Mouse (Mus musculus): ENCODE data around the gene Fbxl22. TPM values are rescaled to one million over a fixed set of nuclear protein-coding genes. Genes with fewer than 3 reads are reported as not detected.

The Fbxl22 gene
- total RNA-seq, 2 experiments from 2014 or later: 0.34 TPM

DNA sequence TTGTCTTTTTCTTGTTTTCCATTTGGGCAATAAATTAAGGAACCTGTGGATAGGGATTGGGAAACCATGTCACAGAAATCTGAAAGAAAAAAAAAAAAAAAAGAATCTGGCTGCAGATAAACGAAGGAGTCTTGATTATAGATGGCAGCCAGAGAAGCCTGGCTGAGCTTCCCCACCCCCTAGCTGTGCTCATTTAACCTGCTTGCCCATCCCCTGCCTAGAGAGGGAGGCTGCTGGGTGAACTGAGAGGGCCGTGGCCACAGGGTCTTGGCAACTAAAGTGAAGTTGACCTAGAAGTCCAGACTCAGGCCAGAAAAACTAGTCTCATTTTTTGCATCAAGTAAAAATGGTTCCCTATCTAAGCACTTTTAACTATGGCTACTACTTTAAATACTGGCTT lies 3.4 kb downstream of the Fbxl22 start:
- intact Hi-C loops (cut with DNase I): loop anchor here (5.0 to 10.0 kb wide), 4 partner anchors 101 to 476 kb away; no protein-coding TSS in a partner anchor
- no peak for DNase-seq (ENCODE audit: low spot score in 2 of 2)

DNA sequence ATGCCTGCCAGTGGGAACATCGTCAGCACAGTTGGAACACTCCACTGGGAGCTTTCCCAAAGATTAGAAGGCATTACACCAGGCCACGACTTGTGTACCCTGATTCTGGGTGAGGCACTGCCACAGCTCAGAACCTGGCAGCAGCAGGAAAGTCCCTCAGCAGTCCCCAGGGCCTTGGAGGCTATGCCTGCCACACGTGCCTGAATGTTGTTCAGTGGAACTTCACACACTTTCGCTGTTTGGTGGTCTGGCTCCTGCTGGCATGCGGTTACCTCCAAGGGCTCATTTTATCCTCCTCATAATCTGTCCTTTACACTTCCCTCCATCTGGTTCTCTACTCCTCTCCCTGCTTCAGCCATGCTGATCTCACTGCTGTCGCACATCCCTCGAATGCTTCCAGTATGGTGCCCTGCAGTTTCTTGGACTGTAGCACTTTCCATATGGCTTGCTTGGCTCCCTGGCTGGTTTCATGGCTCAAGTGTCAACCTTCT lies 4.0 kb downstream of the Fbxl22 start:
- no peak for DNase-seq (ENCODE audit: low spot score in 2 of 2)
- intact Hi-C loops (cut with DNase I): loop anchor here (5.0 to 10.0 kb wide), 4 partner anchors 102 to 477 kb away; no protein-coding TSS in a partner anchor

DNA sequence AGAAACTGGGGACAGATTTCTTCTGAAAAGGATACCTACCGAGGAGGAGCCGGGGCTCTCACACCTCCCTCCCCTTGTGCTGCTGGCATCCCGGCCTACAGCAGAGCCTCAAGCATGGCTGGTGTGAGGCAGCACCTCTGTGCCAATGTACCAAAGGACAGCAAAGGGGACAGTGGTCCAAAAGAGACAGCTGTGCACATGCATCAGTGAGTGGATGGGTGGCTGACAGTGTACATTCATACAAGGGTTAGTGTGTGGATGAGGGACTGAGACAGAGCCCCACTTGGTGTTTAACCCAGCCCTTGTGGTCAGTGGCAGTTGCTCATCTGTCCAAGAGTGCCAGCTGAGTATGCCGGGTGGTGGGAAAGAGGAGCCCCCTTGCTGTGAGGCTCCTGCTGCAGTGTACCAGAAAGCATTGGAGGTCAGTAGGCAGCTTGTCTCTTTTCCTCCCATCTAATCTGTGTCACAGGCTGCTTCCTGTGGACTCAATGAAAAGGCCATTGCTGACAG lies 5.4 kb downstream of the Fbxl22 start:
- intact Hi-C loops (cut with DNase I): no loop called here
- no peak for DNase-seq (ENCODE audit: low spot score in 2 of 2)

DNA sequence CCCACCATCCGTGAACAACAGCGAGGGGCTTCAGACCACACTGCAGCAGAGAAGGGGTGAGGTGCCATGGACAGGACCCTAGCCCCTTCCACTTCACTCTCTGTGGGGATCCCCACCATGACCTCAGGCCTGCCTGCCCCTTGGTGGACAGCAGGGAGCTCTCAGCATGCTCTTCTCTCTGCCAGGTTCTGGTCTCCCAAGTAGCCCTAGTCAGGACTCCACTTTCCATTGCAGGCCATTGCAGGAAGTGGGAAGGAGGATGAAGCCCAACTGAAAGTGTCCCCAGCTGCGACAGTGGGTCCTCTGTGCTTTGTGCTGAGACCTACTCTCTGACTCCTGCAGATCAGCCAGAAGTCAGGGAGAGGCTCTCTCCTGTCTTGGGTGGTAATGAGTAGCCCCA lies 6.7 kb downstream of the Fbxl22 start:
- no peak for DNase-seq (ENCODE audit: low spot score in 2 of 2)
- intact Hi-C loops (cut with DNase I): no loop called here

DNA sequence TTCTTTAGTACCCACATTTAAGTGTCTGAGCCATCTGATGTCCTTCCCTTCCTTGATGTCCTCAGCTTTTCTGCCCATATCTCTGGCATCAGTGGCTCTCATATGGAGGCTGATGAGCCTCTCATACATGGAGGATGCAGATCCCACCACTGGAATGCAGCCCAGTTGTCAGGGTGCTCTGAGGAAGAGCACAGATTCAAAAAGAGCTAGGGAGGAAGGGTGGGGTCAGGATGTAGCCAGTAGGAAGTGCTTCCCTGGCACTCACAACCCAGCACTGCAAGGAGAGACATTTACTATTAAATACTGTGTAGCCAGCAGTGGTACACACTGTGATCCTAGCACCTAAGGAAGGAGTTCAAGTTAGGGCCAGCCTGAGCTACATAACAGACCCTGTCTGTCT lies 8.0 kb downstream of the Fbxl22 start:
- intact Hi-C loops (cut with DNase I): no loop called here
- DNase-seq (ENCODE audit: low spot score in 2 of 2): no peak

- intact Hi-C loops (cut with DNase I): no loop called here
- no peak for DNase-seq (ENCODE audit: low spot score in 2 of 2)
Observed at GRCm38 (mm10) chr9:66506011-66506410, 8.4 kb downstream of the Fbxl22 start.

DNA sequence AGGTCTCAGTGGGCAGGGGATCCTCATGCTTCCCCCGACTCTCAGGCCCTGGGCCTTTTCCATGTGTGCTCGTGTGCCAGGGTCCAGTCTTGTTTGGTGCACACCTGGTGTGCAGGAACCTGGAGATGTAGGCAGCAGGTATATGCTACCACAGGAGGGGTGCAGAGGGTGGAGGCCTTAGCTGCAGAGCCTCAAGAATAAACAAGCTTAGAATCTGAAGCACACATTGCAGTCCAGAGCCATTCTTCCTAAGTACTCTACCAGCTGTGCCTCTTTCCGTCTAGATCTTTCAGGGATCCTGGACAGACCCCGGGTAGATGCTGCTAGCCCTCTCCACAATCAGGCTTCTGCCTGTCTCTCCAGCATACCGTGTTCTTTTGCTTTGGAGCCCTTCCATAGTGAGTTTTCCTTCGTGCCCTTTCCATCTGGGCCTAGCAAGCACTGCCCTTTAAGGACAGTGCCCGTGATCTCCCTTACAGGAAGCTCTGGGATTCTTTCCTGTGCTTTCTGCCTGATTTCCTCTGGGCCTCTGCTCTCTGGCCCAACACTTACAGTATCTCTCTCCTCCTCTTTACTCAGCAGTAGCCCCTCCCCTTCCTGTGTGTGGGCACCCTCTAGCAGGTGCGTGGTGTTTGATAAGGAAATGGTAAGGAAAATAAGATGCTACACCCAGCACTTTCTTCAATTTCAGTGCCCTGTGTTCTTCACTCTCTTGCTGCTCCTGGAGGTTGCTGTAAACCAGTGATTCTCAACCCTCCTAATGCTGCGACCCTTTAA lies 9.1 kb downstream of the Fbxl22 start:
- no peak for DNase-seq (ENCODE audit: low spot score in 2 of 2)
- intact Hi-C loops (cut with DNase I): no loop called here

- peak; percentile 57 to 89 for DNase-seq (ENCODE audit: low spot score in 2 of 2)
- intact Hi-C loops (cut with DNase I): no loop called here
Observed at GRCm38 (mm10) chr9:66504518-66504917, 9.9 kb downstream of the Fbxl22 start.

GRCm38 (mm10) chr9:66503879-66504411 lies 10.4 kb downstream of the Fbxl22 start:
- DNase-seq (ENCODE audit: low spot score in 2 of 2): no peak
- intact Hi-C loops (cut with DNase I): no loop called here

GRCm38 (mm10) chr9:66501248-66501647 lies 13.1 kb downstream of the Fbxl22 start:
- intact Hi-C loops (cut with DNase I): no loop called here

GRCm38 (mm10) chr9:66493992-66494391 lies 20.4 kb downstream of the Fbxl22 start:
- no peak for DNase-seq (ENCODE audit: low spot score in 2 of 2)
- intact Hi-C loops (cut with DNase I): no loop called here

More at GRCm38 (mm10) chr9:66501248-66501647, 13.1 kb downstream of the Fbxl22 start:
- no peak for DNase-seq (ENCODE audit: low spot score in 2 of 2)

GRCm38 (mm10) chr9:66492361-66492760 lies 22.0 kb downstream of the Fbxl22 start:
- DNase-seq (ENCODE audit: low spot score in 2 of 2): no peak
- intact Hi-C loops (cut with DNase I): no loop called here

- intact Hi-C loops (cut with DNase I): no loop called here
- DNase-seq (ENCODE audit: low spot score in 2 of 2): no peak
Observed at GRCm38 (mm10) chr9:66488786-66489185, 25.6 kb downstream of the Fbxl22 start.

DNA sequence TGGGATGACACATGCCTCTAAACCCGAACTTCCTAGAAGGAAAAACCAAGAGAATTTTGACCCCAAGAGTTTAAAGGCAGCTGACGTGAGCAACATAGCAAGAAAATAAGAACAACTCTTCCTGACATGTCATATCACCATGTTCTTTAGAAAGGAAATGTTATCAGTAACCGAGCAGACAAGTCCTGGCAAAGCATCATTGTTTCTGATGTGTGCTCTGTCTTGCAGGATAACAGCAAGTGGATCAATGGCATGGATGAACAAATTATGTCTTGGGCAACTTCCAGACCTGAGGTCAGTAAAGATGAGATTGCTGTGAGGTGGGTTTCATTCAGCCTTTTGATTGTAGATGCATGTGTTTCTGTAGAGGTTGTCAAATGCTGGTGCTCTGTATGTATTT lies 31.0 kb downstream of the Fbxl22 start:
- DNase-seq (ENCODE audit: low spot score in 2 of 2): no peak
- intact Hi-C loops (cut with DNase I): no loop called here

- intact Hi-C loops (cut with DNase I): loop anchor here (5.0 kb wide), 1 partner anchor 80 kb away; no protein-coding TSS in a partner anchor
- DNase-seq (ENCODE audit: low spot score in 2 of 2): no peak
Observed at GRCm38 (mm10) chr9:66477785-66478184, 36.6 kb downstream of the Fbxl22 start.

DNA sequence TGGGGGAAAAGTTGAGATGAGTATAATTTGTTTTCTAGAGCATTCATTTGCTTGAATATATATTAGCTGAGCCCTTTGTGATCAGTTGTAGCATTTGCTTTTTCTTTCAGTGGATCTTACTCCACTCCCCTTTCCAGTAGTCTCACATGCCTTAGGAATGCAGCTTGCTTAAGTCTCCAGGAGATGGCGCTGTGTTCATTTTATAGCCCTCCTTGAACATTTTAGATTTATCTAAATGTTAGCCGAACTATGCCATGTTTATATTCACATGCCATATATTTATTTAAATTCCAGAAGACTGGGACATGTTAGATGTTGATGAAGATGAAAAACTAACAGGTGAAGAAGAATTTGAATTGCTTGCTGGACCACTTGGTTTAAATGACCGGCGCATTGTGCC lies 49.3 kb downstream of the Fbxl22 start:
- intact Hi-C loops (cut with DNase I): loop anchor here (10.0 kb wide), 1 partner anchor 320 kb away; no protein-coding TSS in a partner anchor
- DNase-seq (ENCODE audit: low spot score in 2 of 2): no peak

Other genes starting within 250 kb of the Fbxl22 start
- gene Herc1, start 164.1 kb downstream of the Fbxl22 start, total RNA-seq (2021): 100 to 1,000 TPM; 112 to 119 TPM
- 10 to 100 TPM; 30.5 to 30.8 TPM for gene Usp3, start 78.5 kb upstream of the Fbxl22 start, total RNA-seq (2021)
- gene Car12, start 199.1 kb upstream of the Fbxl22 start, total RNA-seq (2021): 10 to 100 TPM; 11.8 to 15.0 TPM